Mouse (Mus musculus): ENCODE measurements around the gene Ccnf. TPM values are rescaled to one million over a fixed set of nuclear protein-coding genes. Genes with fewer than 3 reads are reported as not detected.
A peak's percentile ranks its signal among the peaks of the same experiment; 100 is the strongest.

Gene Ccnf
- total RNA-seq (2021) = 10 to 100 TPM; 23.3 to 25.5 TPM
- long read RNA-seq, experiment 1, full-length matches to known transcripts = 14 of 20 reads
- long read RNA-seq, experiment 1, partial matches to known transcripts = 1 of 20 reads
- long read RNA-seq, experiment 1, other reads (novel, unspliced or antisense) = 5 of 20 reads
- long read RNA-seq, experiment 2, full-length matches to known transcripts = 24 of 41 reads
- long read RNA-seq, experiment 2, partial matches to known transcripts = 9 of 41 reads
- long read RNA-seq, experiment 2, other reads (novel, unspliced or antisense) = 8 of 41 reads

- peak; percentile 87 to 93 for DNase-seq (ENCODE audit: low spot score in 2 of 2)
These were observed at the start of gene Ccnf for GRCm38 (mm10) chr17:24251320-24252069. Gene Ccnf (minus strand): TSS chr17:24251484.

GRCm38 (mm10) chr17:24300651-24301050 is 49.4 kb upstream of the Ccnf start:
- DNase-seq (ENCODE audit: low spot score in 2 of 2) = no peak

- DNase-seq (ENCODE audit: low spot score in 2 of 2) = no peak
These were observed 38.1 kb upstream of the Ccnf start for GRCm38 (mm10) chr17:24289338-24289737.

GRCm38 (mm10) chr17:24288477-24288876 is 37.2 kb upstream of the Ccnf start:
- no peak for DNase-seq (ENCODE audit: low spot score in 2 of 2)

- DNase-seq (ENCODE audit: low spot score in 2 of 2) = no peak
These were observed 34.4 kb upstream of the Ccnf start for GRCm38 (mm10) chr17:24285680-24286079.

GRCm38 (mm10) chr17:24283266-24283818 is 32.1 kb upstream of the Ccnf start:
- no peak for DNase-seq (ENCODE audit: low spot score in 2 of 2)

GRCm38 (mm10) chr17:24282637-24283036 is 31.4 kb upstream of the Ccnf start:
- no peak for DNase-seq (ENCODE audit: low spot score in 2 of 2)

- DNase-seq (ENCODE audit: low spot score in 2 of 2) = no peak
These were observed 28.6 kb upstream of the Ccnf start for GRCm38 (mm10) chr17:24279907-24280306.

GRCm38 (mm10) chr17:24267133-24267532 is 15.8 kb upstream of the Ccnf start:
- DNase-seq (ENCODE audit: low spot score in 2 of 2) = no peak

- no peak for DNase-seq (ENCODE audit: low spot score in 2 of 2)
These were observed 13.5 kb upstream of the Ccnf start for GRCm38 (mm10) chr17:24264766-24265165.

GRCm38 (mm10) chr17:24260516-24260915 is 9.2 kb upstream of the Ccnf start:
- DNase-seq (ENCODE audit: low spot score in 2 of 2) = no peak

- no peak for DNase-seq (ENCODE audit: low spot score in 2 of 2)
These were observed 8.4 kb upstream of the Ccnf start for GRCm38 (mm10) chr17:24259702-24260101.

GRCm38 (mm10) chr17:24258981-24259380 is 7.7 kb upstream of the Ccnf start:
- DNase-seq (ENCODE audit: low spot score in 2 of 2) = no peak

- DNase-seq (ENCODE audit: low spot score in 2 of 2) = no peak
These were observed 1.0 kb upstream of the Ccnf start for GRCm38 (mm10) chr17:24252329-24252728.

GRCm38 (mm10) chr17:24250988-24251319 is 330 bp downstream of the Ccnf start:
- no peak for DNase-seq (ENCODE audit: low spot score in 2 of 2)

GRCm38 (mm10) chr17:24248641-24249040 is 2.6 kb downstream of the Ccnf start:
- DNase-seq (ENCODE audit: low spot score in 2 of 2) = no peak

- no peak for DNase-seq (ENCODE audit: low spot score in 2 of 2)
These were observed 7.2 kb downstream of the Ccnf start for GRCm38 (mm10) chr17:24244061-24244460.

GRCm38 (mm10) chr17:24243311-24243969 is 7.8 kb downstream of the Ccnf start:
- DNase-seq (ENCODE audit: low spot score in 2 of 2) = peak in 1 of 2 experiments; percentile 35

GRCm38 (mm10) chr17:24236921-24237320 is 14.4 kb downstream of the Ccnf start:
- no peak for DNase-seq (ENCODE audit: low spot score in 2 of 2)

- DNase-seq (ENCODE audit: low spot score in 2 of 2) = no peak
These were observed 14.8 kb downstream of the Ccnf start for GRCm38 (mm10) chr17:24236479-24236878.

GRCm38 (mm10) chr17:24227941-24228340 is 23.3 kb downstream of the Ccnf start:
- DNase-seq (ENCODE audit: low spot score in 2 of 2) = no peak

- DNase-seq (ENCODE audit: low spot score in 2 of 2) = no peak
These were observed 24.6 kb downstream of the Ccnf start for GRCm38 (mm10) chr17:24226721-24227120.
